Mouse (Mus musculus) left cerebral cortex, postnatal 36 days (tissue): ENCODE data around the gene Kdm6a. TPM values are rescaled to one million over a fixed set of nuclear protein-coding genes. Genes with fewer than 3 reads are reported as not detected.

ENCODE experiments used
- DNase-seq, 2 experiments: peaks; one replicate each; pipeline ENCODE4 v3.0.0; 2021 to 2022; ENCODE audit warnings: low spot score in 2 of 2, mixed read lengths in 1 of 2
- intact Hi-C: fragments of 180-260 bp; cut with DNase I; formaldehyde crosslinking; loops from one replicate; pipeline ENCODE4 v1.15.1; 2025
- total RNA-seq, 2 experiments: library from RNA; stranded (reverse); gene quantifications; 2 replicates each; pipeline ENCODE4 v1.2.3; 2021

Kdm6a gene
- total RNA-seq, result 10 to 100 TPM; 49.1 to 51.0 TPM

- intact Hi-C loops, result loop anchor here (5.0 kb wide), 1 partner anchor 90 kb away; no protein-coding TSS in a partner anchor
Observed at GRCm38 (mm10) chrX:18162192-18162857, at the start of gene Kdm6a. Kdm6a (plus strand) TSS chrX:18162575.

GRCm38 (mm10) chrX:18145557-18145956, 16.8 kb upstream of the Kdm6a start, which contains the start of gene Dusp21:
Dusp21 (plus strand) TSS chrX:18145857.
- no peak for DNase-seq
- intact Hi-C loops, result no loop called here

More at GRCm38 (mm10) chrX:18162192-18162857, at the start of gene Kdm6a:
- peak; percentile 96 to 100 for DNase-seq

- no peak for DNase-seq
- intact Hi-C loops, result loop anchor here (5.0 kb wide), 1 partner anchor 91 kb away; no protein-coding TSS in a partner anchor
Observed at GRCm38 (mm10) chrX:18160734-18161442, 1.5 kb upstream of the Kdm6a start.

- intact Hi-C loops, result loop anchor here (5.0 kb wide), 1 partner anchor 91 kb away; no protein-coding TSS in a partner anchor
- peak in 1 of 2 experiments; percentile 49 for DNase-seq
Observed at GRCm38 (mm10) chrX:18161796-18162191, 581 bp upstream of the Kdm6a start.

- DNase-seq, result peak; percentile 50 to 76
- intact Hi-C loops, result loop anchor here (5.0 kb wide), 1 partner anchor 89 kb away; no protein-coding TSS in a partner anchor
Observed at GRCm38 (mm10) chrX:18162861-18163731, 721 bp downstream of the Kdm6a start.

GRCm38 (mm10) chrX:18163917-18164624, 1.7 kb downstream of the Kdm6a start:
- intact Hi-C loops, result loop anchor here (5.0 kb wide), 1 partner anchor 88 kb away; no protein-coding TSS in a partner anchor
- peak in 1 of 2 experiments; percentile 5 for DNase-seq

GRCm38 (mm10) chrX:18165121-18165520, 2.7 kb downstream of the Kdm6a start:
- intact Hi-C loops, result no loop called here
- no peak for DNase-seq

GRCm38 (mm10) chrX:18166961-18167360, 4.6 kb downstream of the Kdm6a start:
- intact Hi-C loops, result no loop called here
- no peak for DNase-seq

- no peak for DNase-seq
- intact Hi-C loops, result no loop called here
Observed at GRCm38 (mm10) chrX:18168940-18169339, 6.6 kb downstream of the Kdm6a start.

GRCm38 (mm10) chrX:18174831-18175230, 12.5 kb downstream of the Kdm6a start:
- DNase-seq, result no peak
- intact Hi-C loops, result no loop called here

GRCm38 (mm10) chrX:18177803-18178202, 15.4 kb downstream of the Kdm6a start:
- intact Hi-C loops, result no loop called here
- no peak for DNase-seq

- DNase-seq, result no peak
- intact Hi-C loops, result no loop called here
Observed at GRCm38 (mm10) chrX:18179492-18179891, 17.1 kb downstream of the Kdm6a start.

- no peak for DNase-seq
- intact Hi-C loops, result no loop called here
Observed at GRCm38 (mm10) chrX:18187203-18187602, 24.8 kb downstream of the Kdm6a start.

GRCm38 (mm10) chrX:18188293-18188692, 25.9 kb downstream of the Kdm6a start:
- no peak for DNase-seq
- intact Hi-C loops, result no loop called here

- intact Hi-C loops, result no loop called here
- no peak for DNase-seq
Observed at GRCm38 (mm10) chrX:18239572-18239971, 77.2 kb downstream of the Kdm6a start.

- DNase-seq, result no peak
- intact Hi-C loops, result loop anchor here (5.0 kb wide), 1 partner anchor 88 kb away; the partner anchor contains the start of gene Kdm6a
Observed at GRCm38 (mm10) chrX:18250621-18251020, 88.2 kb downstream of the Kdm6a start.

- DNase-seq, result peak in 1 of 2 experiments; percentile 35
- intact Hi-C loops, result loop anchor here (5.0 kb wide), 1 partner anchor 92 kb away; the partner anchor contains the start of gene Kdm6a
Observed at GRCm38 (mm10) chrX:18254767-18255166, 92.4 kb downstream of the Kdm6a start.

- intact Hi-C loops, result no loop called here
- no peak for DNase-seq
Observed at GRCm38 (mm10) chrX:18258238-18258809, 95.9 kb downstream of the Kdm6a start.

- intact Hi-C loops, result no loop called here
- no peak for DNase-seq
Observed at GRCm38 (mm10) chrX:18278561-18278960, 116.2 kb downstream of the Kdm6a start.
